Mouse (Mus musculus): ENCODE data around the gene Bicc1. TPM values are rescaled to one million over a fixed set of nuclear protein-coding genes. Genes with fewer than 3 reads are reported as not detected.

Gene Bicc1
- total and polyA plus RNA-seq, 3 experiments: not detected

GRCm38 (mm10) chr10:71058070-71058469 is 101.4 kb downstream of the Bicc1 start:
- Histone ChIP-seq H3K27ac (ENCODE audit: control insufficient read depth, low read depth, low read length) (no peak overlapping the region), H3K27me3 (ENCODE audit: control insufficient read depth in 1 of 2, insufficient read depth in 2 of 2, low read length in 2 of 2) (no peaks in the 10 kb centered on the region), H3K9ac (ENCODE audit: control insufficient read depth, low read depth, low read length, poor library complexity, severe bottlenecking) (no peak overlapping the region), H3K36me3 (ENCODE audit: control insufficient read depth in 1 of 2, insufficient read depth in 2 of 2, low read length in 2 of 2) (no peaks in the 10 kb centered on the region), H3K79me2 (ENCODE audit: control insufficient read depth, insufficient read depth, low read length, poor library complexity) (no peaks in the 10 kb centered on the region), H3K4me1 (ENCODE audit: control insufficient read depth in 1 of 2, insufficient read depth in 2 of 2, low read length in 2 of 2) (no peaks in the 10 kb centered on the region), H3K9me3 (replicated peaks; ENCODE audit: insufficient read depth, low read length) (no peaks in the 10 kb centered on the region), H3K4me3 (ENCODE audit: control insufficient read depth in 1 of 2, insufficient read depth in 1 of 2, low read depth in 2 of 2, low read length in 2 of 2) (no peak overlapping the region)
- DNase-seq (ENCODE audit: low read depth, low spot score): no peak
- TF ChIP-seq E2F4 (IDR thresholded peaks at IDR 0.05; ENCODE audit: borderline replicate concordance, low read depth, low read length) (no peak), POLR2AphosphoS2 (IDR thresholded peaks at IDR 0.05; ENCODE audit: low read length) (no peak), MAFK (IDR thresholded peaks at IDR 0.05; ENCODE audit: borderline replicate concordance, low read depth, low read length) (no peak), ZMIZ1 (IDR thresholded peaks at IDR 0.05; ENCODE audit: low read depth, low read length) (no peak), MYB (IDR thresholded peaks at IDR 0.05; ENCODE audit: low read depth, low read length) (no peak), ELF1 (IDR thresholded peaks at IDR 0.05; ENCODE audit: low read depth, low read length) (no peak), BHLHE40 (IDR thresholded peaks at IDR 0.05; ENCODE audit: borderline replicate concordance, low read depth, low read length) (no peak), HCFC1 (IDR thresholded peaks at IDR 0.05; ENCODE audit: low read depth, low read length) (no peak), ZKSCAN1 (IDR thresholded peaks at IDR 0.05; ENCODE audit: low read depth, low read length) (no peak)

GRCm38 (mm10) chr10:71052748-71053147 is 106.8 kb downstream of the Bicc1 start:
- no peak overlapping the region for H3K9ac ChIP-seq (ENCODE audit: control insufficient read depth, low read depth, low read length, poor library complexity, severe bottlenecking)
- H3K4me1 ChIP-seq (ENCODE audit: control insufficient read depth in 1 of 2, insufficient read depth in 2 of 2, low read length in 2 of 2): no peaks in the 10 kb centered on the region
- no peaks in the 10 kb centered on the region for H3K9me3 ChIP-seq (replicated peaks; ENCODE audit: insufficient read depth, low read length)
- H3K27me3 ChIP-seq (ENCODE audit: control insufficient read depth in 1 of 2, insufficient read depth in 2 of 2, low read length in 2 of 2): no peaks in the 10 kb centered on the region
- no peak overlapping the region for H3K4me3 ChIP-seq (ENCODE audit: control insufficient read depth in 1 of 2, insufficient read depth in 1 of 2, low read depth in 2 of 2, low read length in 2 of 2)
- no peak for DNase-seq (ENCODE audit: low read depth, low spot score)
- no peaks in the 10 kb centered on the region for H3K36me3 ChIP-seq (ENCODE audit: control insufficient read depth in 1 of 2, insufficient read depth in 2 of 2, low read length in 2 of 2)
- H3K79me2 ChIP-seq (ENCODE audit: control insufficient read depth, insufficient read depth, low read length, poor library complexity): no peaks in the 10 kb centered on the region
- TF ChIP-seq NELFE (IDR thresholded peaks at IDR 0.05; ENCODE audit: low read depth, low read length) (no peak), E2F4 (IDR thresholded peaks at IDR 0.05; ENCODE audit: borderline replicate concordance, low read depth, low read length) (no peak), ZMIZ1 (IDR thresholded peaks at IDR 0.05; ENCODE audit: low read depth, low read length) (no peak), HCFC1 (IDR thresholded peaks at IDR 0.05; ENCODE audit: low read depth, low read length) (no peak), ETS1 (IDR thresholded peaks at IDR 0.05; ENCODE audit: low read depth, low read length) (no peak), CHD1 (IDR thresholded peaks at IDR 0.05; ENCODE audit: low read depth, low read length) (no peak), JUND (IDR thresholded peaks at IDR 0.05; ENCODE audit: low read depth, low read length) (no peak), NRF1 (IDR thresholded peaks at IDR 0.05; ENCODE audit: insufficient read depth, low read depth, low read length, poor library complexity, severe bottlenecking) (no peak), RAD21 (IDR thresholded peaks at IDR 0.05; ENCODE audit: low read depth, low read length) (no peak), MAZ (IDR thresholded peaks at IDR 0.05; ENCODE audit: low read depth, low read length) (no peak), MAFK (IDR thresholded peaks at IDR 0.05; ENCODE audit: borderline replicate concordance, low read depth, low read length) (no peak), SMC3 (IDR thresholded peaks at IDR 0.05; ENCODE audit: low read depth, low read length) (no peak), UBTF (IDR thresholded peaks at IDR 0.05; ENCODE audit: borderline replicate concordance, insufficient read depth, low read depth, low read length) (no peak), CHD2 (IDR thresholded peaks at IDR 0.05; ENCODE audit: low read length) (no peak), ZNF384 (IDR thresholded peaks at IDR 0.05; ENCODE audit: low read depth, low read length) (no peak), MEF2A (IDR thresholded peaks at IDR 0.05; ENCODE audit: extremely low read depth, insufficient replicate concordance, low read depth, low read length, poor library complexity, severe bottlenecking) (no peak), ZKSCAN1 (IDR thresholded peaks at IDR 0.05; ENCODE audit: low read depth, low read length) (no peak), GATA1 (IDR thresholded peaks at IDR 0.05; ENCODE audit: low read depth, low read length) (no peak), TAL1 (IDR thresholded peaks at IDR 0.05; ENCODE audit: low read length) (no peak)
- H3K27ac ChIP-seq (ENCODE audit: control insufficient read depth, low read depth, low read length): no peak overlapping the region

Data from MEL (cell line).